Mouse (Mus musculus) stomach, embryonic 16.5 days (tissue): ENCODE measurements around the gene Tbc1d8. TPM values are rescaled to one million over a fixed set of nuclear protein-coding genes. Genes with fewer than 3 reads are reported as not detected.

Experiments
- ATAC-seq: fragments of 200-750 bp; cut with Nextera tagmentation; 2 replicates; pipeline ENCODE4 v1.8.0; 2017; ENCODE audit warnings: moderate number of reproducible peaks, moderate TSS enrichment; ENCODE audit not compliant: insufficient read depth, low FRiP score
- H3K27ac ChIP-seq: fragments of 300-500 bp; sonication (generic); 2 replicates; pipeline ENCODE4 v1.5.1; 2014; ENCODE audit warnings: low read length
- H3K27me3 ChIP-seq: fragments of 300-500 bp; sonication (generic); 2 replicates; pipeline ENCODE4 v1.6.1; 2014; ENCODE audit warnings: low read length, control low read depth, mixed read lengths; ENCODE audit not compliant: control insufficient read depth, insufficient read depth
- H3K36me3 ChIP-seq: fragments of 300-500 bp; sonication (generic); 2 replicates; pipeline ENCODE4 v1.6.1; 2014; ENCODE audit warnings: low read length; ENCODE audit not compliant: control insufficient read depth, insufficient read depth
- H3K4me1 ChIP-seq: fragments of 300-500 bp; sonication (generic); 2 replicates; pipeline ENCODE4 v1.6.1; 2014; ENCODE audit warnings: low read length, control low read depth, mixed read lengths; ENCODE audit not compliant: control insufficient read depth, insufficient read depth
- H3K4me2 ChIP-seq: fragments of 300-500 bp; sonication (generic); 2 replicates; pipeline ENCODE4 v1.6.1; 2014; ENCODE audit warnings: low read depth, low read length, mixed read lengths
- H3K4me3 ChIP-seq: fragments of 300-500 bp; sonication (generic); replicated peaks from 2 replicates; pipeline ENCODE4 v1.5.1; 2014; ENCODE audit warnings: mild to moderate bottlenecking, low read length
- H3K9ac ChIP-seq: fragments of 300-500 bp; sonication (generic); 2 replicates; pipeline ENCODE4 v1.6.1; 2014; ENCODE audit warnings: low read length
- H3K9me3 ChIP-seq: fragments of 300-500 bp; sonication (generic); replicated peaks from 2 replicates; pipeline ENCODE4 v1.6.1; 2016; ENCODE audit warnings: low read length, control low read depth; ENCODE audit not compliant: control insufficient read depth
- WGBS: fragments of 180-500 bp; shearing (Covaris S2); extraction: QIAGEN DNeasy Blood & Tissue Kit; methylation state at CpG from one replicate; pipeline ENCODE4 v1.1.7; 2014; 5-methylcytosine and 5-hydroxymethylcytosine counted together
- polyA plus RNA-seq: library from polyadenylated mRNA; unstranded; fragments of >200 nt; fragmentation: Nextera tagmentation; extraction: Ambion mirVana; gene quantifications from 2 replicates; pipeline ENCODE4 v1.2.1, GENCODE M21; 2015

Tbc1d8 gene
- polyA plus RNA-seq, 1 experiment from 2014 or later, result 11.6 TPM

DNA sequence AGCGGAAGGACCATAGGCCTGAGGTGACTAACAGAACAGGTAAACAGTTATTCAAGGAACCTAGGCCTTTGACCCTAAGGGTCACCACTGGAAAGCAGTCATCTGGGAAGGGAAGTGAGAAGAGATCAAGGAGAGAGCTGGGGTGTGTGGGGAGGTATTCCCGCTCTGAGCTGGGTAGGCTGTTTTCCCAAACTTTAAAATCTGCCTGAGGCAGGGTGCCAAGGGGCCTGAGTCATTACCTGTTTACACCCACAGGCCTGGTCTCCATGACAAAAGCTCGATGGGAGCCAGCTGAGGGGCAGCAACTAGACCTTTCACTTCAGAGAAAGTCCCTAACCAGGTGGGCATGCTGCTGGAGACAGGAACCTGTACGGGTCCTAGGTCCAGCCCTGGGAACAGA is 79.3 kb downstream of the Tbc1d8 start:
- 49% methylated on average over 4 of the region's 4 CpGs for WGBS
- Histone ChIP-seq H3K36me3 (peaks cover 4% of the 10 kb centered on the region; the same call in 1 of the 2 replicates), H3K4me2 (no peak overlapping the region), H3K27me3 (no peaks in the 10 kb centered on the region), H3K4me3 (no peak overlapping the region), H3K9ac (no peak overlapping the region; the same call in 1 of the 2 replicates), H3K27ac (no peak overlapping the region), H3K9me3 (0 out of 2 replicates have a peak, but pooled peaks cover 5% of the 10 kb centered on the region), H3K4me1 (no peaks in the 10 kb centered on the region)
- peak; percentile 5; the same call in 1 of the 2 replicates for ATAC-seq

DNA sequence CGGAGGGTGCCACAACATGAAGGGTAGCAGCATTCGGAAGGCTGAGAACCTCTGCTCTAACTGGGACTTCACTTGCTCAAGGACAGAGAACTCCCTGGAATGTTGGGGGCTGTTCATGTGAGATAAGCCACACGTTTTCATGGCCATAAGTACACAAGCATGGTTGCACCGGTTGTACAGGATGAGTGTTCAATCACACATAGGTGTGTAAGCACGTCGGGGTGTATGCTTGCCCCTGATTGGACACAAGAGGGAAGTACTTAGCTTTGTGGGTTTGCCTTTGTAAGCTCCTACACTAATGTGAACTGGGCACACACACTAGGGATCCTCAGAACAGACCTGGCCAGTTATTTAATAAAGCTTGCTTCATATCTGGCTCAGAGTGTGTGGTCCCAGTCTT is 80.3 kb downstream of the Tbc1d8 start:
- Histone ChIP-seq H3K4me1 (no peaks in the 10 kb centered on the region), H3K4me3 (no peak overlapping the region), H3K27me3 (no peaks in the 10 kb centered on the region), H3K4me2 (no peak overlapping the region), H3K9me3 (0 out of 2 replicates have a peak, but pooled peaks cover 5% of the 10 kb centered on the region), H3K27ac (no peak overlapping the region), H3K36me3 (peaks cover 4% of the 10 kb centered on the region; the same call in 1 of the 2 replicates), H3K9ac (no peak overlapping the region)
- no peak for ATAC-seq
- WGBS, result 73% methylated on average over 6 of the region's 6 CpGs

DNA sequence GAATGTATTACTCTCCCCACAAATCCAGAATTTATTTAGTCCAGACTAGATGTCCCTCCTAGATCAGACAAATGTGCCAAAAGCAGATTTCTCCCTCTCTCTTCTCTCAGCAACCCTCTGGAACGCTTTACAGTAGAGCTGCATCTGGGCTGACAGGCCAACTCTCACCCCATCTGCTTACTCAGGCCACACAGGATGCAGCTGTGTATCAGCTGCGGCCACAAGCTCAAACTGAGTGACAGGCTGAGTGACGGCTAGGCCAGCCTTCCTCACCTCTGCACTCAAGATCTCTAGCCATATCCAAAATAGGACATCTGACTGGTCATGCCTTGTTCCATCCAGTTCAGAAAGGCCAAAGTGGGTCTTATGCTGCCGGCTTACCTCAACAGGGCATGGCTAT is 82.2 kb downstream of the Tbc1d8 start:
- Histone ChIP-seq H3K27ac (no peak overlapping the region), H3K36me3 (peaks cover 4% of the 10 kb centered on the region; the same call in 1 of the 2 replicates), H3K9ac (no peak overlapping the region), H3K9me3 (0 out of 2 replicates have a peak, but pooled peaks cover 5% of the 10 kb centered on the region), H3K27me3 (no peaks in the 10 kb centered on the region), H3K4me2 (no peak overlapping the region), H3K4me3 (no peak overlapping the region), H3K4me1 (no peaks in the 10 kb centered on the region)
- no peak for ATAC-seq
- 60% methylated on average over 4 of the region's 4 CpGs for WGBS

DNA sequence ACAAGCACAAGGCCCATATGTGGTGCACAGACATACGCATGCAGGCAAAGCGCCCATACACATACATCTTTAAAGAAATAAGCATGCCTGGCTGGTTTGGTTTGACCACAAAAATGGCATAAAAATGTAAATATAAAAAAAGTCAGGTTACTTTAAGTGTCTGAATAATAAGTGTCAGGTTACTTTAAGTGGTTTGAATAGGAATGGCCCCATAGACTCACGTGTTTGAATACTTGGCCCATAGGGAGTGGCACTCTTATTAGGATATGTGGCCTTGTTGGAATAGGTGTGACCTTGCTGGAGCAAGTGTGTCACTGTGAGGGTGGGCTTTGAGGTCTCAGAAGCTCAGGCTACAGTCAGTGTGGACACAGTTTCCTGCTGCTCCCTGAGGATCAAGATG is 83.9 kb downstream of the Tbc1d8 start:
- H3K36me3 ChIP-seq, result peaks cover 4% of the 10 kb centered on the region; the same call in 1 of the 2 replicates
- no peak overlapping the region for H3K27ac ChIP-seq
- H3K27me3 ChIP-seq, result no peaks in the 10 kb centered on the region
- 81% methylated on average over 3 of the region's 3 CpGs for WGBS
- H3K9me3 ChIP-seq, result 0 out of 2 replicates have a peak, but pooled peaks cover 5% of the 10 kb centered on the region
- ATAC-seq, result no peak
- no peak overlapping the region for H3K4me3 ChIP-seq
- H3K4me1 ChIP-seq, result no peaks in the 10 kb centered on the region
- no peak overlapping the region for H3K4me2 ChIP-seq
- no peak overlapping the region for H3K9ac ChIP-seq

DNA sequence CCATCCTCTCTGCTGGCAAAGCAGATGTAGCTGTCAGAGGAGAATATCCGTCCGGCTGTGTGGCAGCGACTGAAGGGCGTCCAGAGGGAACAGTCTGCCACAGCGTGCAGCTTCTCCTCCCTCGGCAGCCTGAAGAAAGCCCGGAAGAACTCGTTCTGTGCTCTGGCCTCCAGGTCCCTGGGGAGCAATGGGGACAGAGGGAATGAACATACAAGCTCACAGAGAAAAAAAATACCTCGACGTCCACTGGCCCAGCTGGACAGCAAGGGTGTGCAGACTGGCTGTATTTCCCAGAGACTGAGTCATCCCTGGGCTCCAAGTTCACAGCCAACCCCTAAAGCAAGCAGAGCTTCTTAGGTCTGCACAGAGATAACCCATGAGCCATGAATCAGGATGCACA is 84.5 kb downstream of the Tbc1d8 start:
- Histone ChIP-seq H3K36me3 (peaks cover 4% of the 10 kb centered on the region; the same call in 1 of the 2 replicates), H3K9me3 (0 out of 2 replicates have a peak, but pooled peaks cover 5% of the 10 kb centered on the region), H3K4me2 (no peak overlapping the region), H3K9ac (no peak overlapping the region), H3K4me1 (no peaks in the 10 kb centered on the region), H3K27me3 (no peaks in the 10 kb centered on the region), H3K27ac (no peak overlapping the region), H3K4me3 (no peak overlapping the region)
- 86% methylated on average over 10 of the region's 10 CpGs for WGBS
- ATAC-seq, result no peak

DNA sequence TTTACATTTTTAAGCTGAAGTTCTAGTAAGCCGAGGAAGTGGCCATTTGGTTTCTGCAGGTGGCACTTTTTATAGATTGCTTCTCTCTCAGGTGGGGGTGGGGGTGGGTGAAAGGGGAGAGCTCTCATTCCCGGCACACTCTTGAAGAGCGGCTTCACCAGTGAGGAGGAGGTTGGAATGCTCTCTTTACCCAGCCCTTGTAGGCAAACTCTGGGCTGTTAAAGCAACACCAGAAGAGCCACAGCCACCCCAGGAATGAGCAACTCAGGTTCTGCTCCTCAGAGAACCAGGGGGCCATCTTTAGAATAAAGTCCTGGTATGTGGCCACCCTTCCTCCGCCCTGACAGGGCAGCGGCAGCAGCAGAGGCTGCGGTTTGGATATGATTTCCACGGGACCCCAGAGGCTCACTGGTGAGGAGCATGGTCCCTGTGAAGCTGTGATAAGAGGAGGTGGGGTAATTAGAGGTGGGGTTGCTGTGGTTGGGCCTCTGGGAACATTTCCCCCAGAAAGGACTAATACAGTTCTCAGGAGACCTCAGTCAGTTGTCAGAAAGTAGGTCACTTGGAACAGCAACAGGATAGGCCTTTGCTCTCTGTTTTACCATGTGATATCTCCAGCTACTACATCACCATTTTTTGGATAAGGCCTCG is 85.2 kb downstream of the Tbc1d8 start:
- H3K9ac ChIP-seq, result no peak overlapping the region
- WGBS, result 75% methylated on average over 8 of the region's 8 CpGs
- H3K4me2 ChIP-seq, result no peak overlapping the region

DNA sequence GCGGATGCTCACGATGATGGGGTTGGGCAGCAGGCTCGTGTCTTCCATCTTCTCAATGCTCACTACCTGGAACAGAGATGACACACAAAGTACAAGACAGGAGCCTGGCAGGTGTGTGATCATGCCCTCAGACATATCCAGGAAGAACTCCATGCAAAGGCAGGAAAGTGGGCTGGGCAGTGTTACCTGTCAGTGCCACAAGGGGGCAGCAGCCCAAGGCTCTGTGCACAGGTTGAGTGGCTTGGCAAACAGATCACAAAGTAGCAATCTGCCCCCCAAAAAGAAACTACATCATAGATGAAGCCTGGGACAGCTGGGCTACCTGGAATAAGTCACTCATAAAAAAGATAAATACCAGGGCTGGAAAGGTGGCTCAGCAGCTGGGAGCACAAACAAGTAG is 86.4 kb downstream of the Tbc1d8 start:
- no peak overlapping the region for H3K9ac ChIP-seq
- H3K36me3 ChIP-seq, result no peaks in the 10 kb centered on the region
- no peak overlapping the region for H3K4me3 ChIP-seq
- no peak overlapping the region for H3K4me2 ChIP-seq
- 53% methylated on average over 3 of the region's 3 CpGs for WGBS
- H3K27ac ChIP-seq, result no peak overlapping the region
- 0 out of 2 replicates have a peak, but pooled peaks cover under 1% of the 10 kb centered on the region for H3K9me3 ChIP-seq
- no peak for ATAC-seq
- H3K27me3 ChIP-seq, result no peaks in the 10 kb centered on the region
- H3K4me1 ChIP-seq, result no peaks in the 10 kb centered on the region

More for the DNA sequence above, 85.2 kb downstream of the Tbc1d8 start:
- no peaks in the 10 kb centered on the region for H3K4me1 ChIP-seq
- H3K9me3 ChIP-seq, result 0 out of 2 replicates have a peak, but pooled peaks cover 5% of the 10 kb centered on the region
- H3K4me3 ChIP-seq, result no peak overlapping the region
- H3K36me3 ChIP-seq, result peaks cover 4% of the 10 kb centered on the region; the same call in 1 of the 2 replicates
- ATAC-seq, result no peak
- H3K27ac ChIP-seq, result no peak overlapping the region
- no peaks in the 10 kb centered on the region for H3K27me3 ChIP-seq

DNA sequence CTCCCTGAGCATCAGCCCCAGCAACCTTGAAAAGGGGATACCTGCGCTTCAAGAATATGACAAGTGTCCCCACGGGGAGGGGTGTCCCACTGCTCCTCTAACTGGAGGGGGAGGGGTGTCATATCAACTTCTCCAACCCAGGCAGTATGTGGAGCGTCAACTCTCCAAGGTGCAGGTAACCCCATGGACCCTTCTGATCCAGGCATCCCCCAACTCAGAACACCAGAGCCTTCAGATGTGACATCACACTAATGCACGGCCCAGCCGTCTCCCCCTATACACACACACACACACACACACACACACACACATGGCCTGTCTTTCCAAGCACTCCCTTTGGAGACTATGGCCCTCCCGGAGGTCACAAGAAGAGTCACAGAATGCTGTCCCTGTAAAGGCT is 86.9 kb downstream of the Tbc1d8 start:
- WGBS, result 88% methylated on average over 6 of the region's 6 CpGs
- H3K4me2 ChIP-seq, result no peak overlapping the region
- no peak overlapping the region for H3K27ac ChIP-seq
- ATAC-seq, result no peak
- no peak overlapping the region for H3K9ac ChIP-seq
- no peaks in the 10 kb centered on the region for H3K36me3 ChIP-seq
- no peaks in the 10 kb centered on the region for H3K27me3 ChIP-seq
- H3K4me3 ChIP-seq, result no peak overlapping the region
- H3K9me3 ChIP-seq, result no peaks in the 10 kb centered on the region
- no peaks in the 10 kb centered on the region for H3K4me1 ChIP-seq

DNA sequence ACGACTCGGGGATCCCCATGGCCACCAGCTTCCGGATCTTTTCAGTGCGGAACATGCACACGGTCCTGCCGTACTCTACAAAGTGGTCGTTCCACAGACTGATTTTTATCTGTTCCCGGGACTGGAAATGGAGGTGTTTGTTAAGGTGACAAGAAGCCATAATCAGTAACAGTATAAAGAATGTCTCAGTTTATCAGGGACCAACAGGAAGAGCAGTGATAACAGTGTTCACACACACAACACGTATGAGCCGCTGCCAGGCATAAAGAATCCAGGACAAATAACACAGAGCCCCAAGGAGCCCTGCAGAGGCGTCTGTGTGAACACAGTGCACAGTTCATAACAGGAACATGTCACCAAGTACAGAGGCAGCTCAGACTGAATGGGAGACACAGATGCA is 89.2 kb downstream of the Tbc1d8 start:
- H3K4me1 ChIP-seq, result no peaks in the 10 kb centered on the region
- no peak overlapping the region for H3K9ac ChIP-seq
- no peak overlapping the region for H3K4me3 ChIP-seq
- no peak for ATAC-seq
- H3K27me3 ChIP-seq, result no peaks in the 10 kb centered on the region
- no peaks in the 10 kb centered on the region for H3K9me3 ChIP-seq
- no peak overlapping the region for H3K4me2 ChIP-seq
- no peaks in the 10 kb centered on the region for H3K36me3 ChIP-seq
- H3K27ac ChIP-seq, result no peak overlapping the region
- 84% methylated on average over 11 of the region's 11 CpGs for WGBS
